Mouse (Mus musculus) stomach, embryonic 16.5 days (tissue): ENCODE results near the gene Dytn. TPM values are rescaled to one million over a fixed set of nuclear protein-coding genes. Genes with fewer than 3 reads are reported as not detected.

Source experiments
- ATAC-seq: fragments of 200-750 bp; cut with Nextera tagmentation; 2 replicates; pipeline ENCODE4 v1.8.0; 2017; ENCODE audit warnings: moderate number of reproducible peaks, moderate TSS enrichment; ENCODE audit not compliant: insufficient read depth, low FRiP score
- H3K27ac ChIP-seq: fragments of 300-500 bp; sonication (generic); 2 replicates; pipeline ENCODE4 v1.5.1; 2014; ENCODE audit warnings: low read length
- H3K27me3 ChIP-seq: fragments of 300-500 bp; sonication (generic); 2 replicates; pipeline ENCODE4 v1.6.1; 2014; ENCODE audit warnings: low read length, control low read depth, mixed read lengths; ENCODE audit not compliant: control insufficient read depth, insufficient read depth
- H3K36me3 ChIP-seq: fragments of 300-500 bp; sonication (generic); 2 replicates; pipeline ENCODE4 v1.6.1; 2014; ENCODE audit warnings: low read length; ENCODE audit not compliant: control insufficient read depth, insufficient read depth
- H3K4me1 ChIP-seq: fragments of 300-500 bp; sonication (generic); 2 replicates; pipeline ENCODE4 v1.6.1; 2014; ENCODE audit warnings: low read length, control low read depth, mixed read lengths; ENCODE audit not compliant: control insufficient read depth, insufficient read depth
- H3K4me2 ChIP-seq: fragments of 300-500 bp; sonication (generic); 2 replicates; pipeline ENCODE4 v1.6.1; 2014; ENCODE audit warnings: low read depth, low read length, mixed read lengths
- H3K4me3 ChIP-seq: fragments of 300-500 bp; sonication (generic); replicated peaks from 2 replicates; pipeline ENCODE4 v1.5.1; 2014; ENCODE audit warnings: mild to moderate bottlenecking, low read length
- H3K9ac ChIP-seq: fragments of 300-500 bp; sonication (generic); 2 replicates; pipeline ENCODE4 v1.6.1; 2014; ENCODE audit warnings: low read length
- H3K9me3 ChIP-seq: fragments of 300-500 bp; sonication (generic); replicated peaks from 2 replicates; pipeline ENCODE4 v1.6.1; 2016; ENCODE audit warnings: low read length, control low read depth; ENCODE audit not compliant: control insufficient read depth
- WGBS: fragments of 180-500 bp; shearing (Covaris S2); extraction: QIAGEN DNeasy Blood & Tissue Kit; methylation state at CpG from one replicate; pipeline ENCODE4 v1.1.7; 2014; 5-methylcytosine and 5-hydroxymethylcytosine counted together
- polyA plus RNA-seq: library from polyadenylated mRNA; unstranded; fragments of >200 nt; fragmentation: Nextera tagmentation; extraction: Ambion mirVana; gene quantifications from 2 replicates; pipeline ENCODE4 v1.2.1, GENCODE M21; 2015

Gene Dytn
- not detected in 2 replicates for polyA plus RNA-seq

GRCm38 (mm10) chr1:63686827-63687226, at the start of gene Dytn:
TSS of gene Dytn (minus strand) at chr1:63686927.
- H3K9me3 ChIP-seq = no peaks in the 10 kb centered on the region
- no peak within 1 kb of the TSS for H3K4me3 ChIP-seq
- no peak within 1 kb of the TSS for H3K4me2 ChIP-seq
- no peaks in the 10 kb centered on the region for H3K27me3 ChIP-seq
- ATAC-seq = no peak
- no peak within 1 kb of the TSS for H3K27ac ChIP-seq
- no peaks in the 10 kb centered on the region for H3K36me3 ChIP-seq
- H3K9ac ChIP-seq = no peak within 1 kb of the TSS
- no peaks in the 10 kb centered on the region for H3K4me1 ChIP-seq
- 80% methylated on average over 4 of the region's 4 CpGs for WGBS

- WGBS = under 1% methylated on average over 31 of the region's 31 CpGs
- Histone ChIP-seq H3K9me3 (no peaks in the 10 kb centered on the region), H3K4me1 (peaks cover 9% of the 10 kb centered on the region), H3K4me3 (peak within 1 kb of the TSS; percentile 83), H3K27ac (no peak within 1 kb of the TSS), H3K36me3 (no peaks in the 10 kb centered on the region), H3K9ac (peak within 1 kb of the TSS; percentile 80), H3K27me3 (no peaks in the 10 kb centered on the region), H3K4me2 (peak within 1 kb of the TSS; percentile 83)
- peak; percentile 96 for ATAC-seq
These were observed 43.6 kb upstream of the Dytn start, which contains the start of the genes Mdh1b and Fastkd2 for GRCm38 (mm10) chr1:63730240-63730771. TSS of gene Mdh1b (minus strand) at chr1:63730318. TSS of gene Fastkd2 (plus strand) at chr1:63730614.

GRCm38 (mm10) chr1:63729796-63730195, 43.1 kb upstream of the Dytn start:
- no peaks in the 10 kb centered on the region for H3K36me3 ChIP-seq
- WGBS = 41% methylated on average over 8 of the region's 8 CpGs
- H3K27me3 ChIP-seq = no peaks in the 10 kb centered on the region
- H3K4me3 ChIP-seq = peak overlapping the region; percentile 83
- no peak for ATAC-seq
- H3K9ac ChIP-seq = peak overlapping the region; percentile 80
- H3K4me1 ChIP-seq = peaks cover 9% of the 10 kb centered on the region
- H3K4me2 ChIP-seq = peak overlapping the region; percentile 83
- H3K27ac ChIP-seq = no peak overlapping the region
- H3K9me3 ChIP-seq = no peaks in the 10 kb centered on the region

GRCm38 (mm10) chr1:63720161-63720560, 33.4 kb upstream of the Dytn start:
- Histone ChIP-seq H3K4me2 (no peak overlapping the region), H3K27ac (no peak overlapping the region), H3K27me3 (no peaks in the 10 kb centered on the region), H3K9me3 (no peaks in the 10 kb centered on the region), H3K4me1 (no peaks in the 10 kb centered on the region), H3K4me3 (no peak overlapping the region), H3K9ac (no peak overlapping the region), H3K36me3 (no peaks in the 10 kb centered on the region)
- 75% methylated on average over 7 of the region's 7 CpGs for WGBS
- no peak for ATAC-seq

GRCm38 (mm10) chr1:63708876-63709275, 22.1 kb upstream of the Dytn start:
- WGBS = 63% methylated on average over 3 of the region's 3 CpGs

GRCm38 (mm10) chr1:63705733-63706132, 19.0 kb upstream of the Dytn start:
- Histone ChIP-seq H3K27me3 (no peaks in the 10 kb centered on the region), H3K9ac (no peak overlapping the region), H3K9me3 (no peaks in the 10 kb centered on the region), H3K4me3 (no peak overlapping the region), H3K4me2 (no peak overlapping the region), H3K36me3 (no peaks in the 10 kb centered on the region), H3K4me1 (no peaks in the 10 kb centered on the region), H3K27ac (no peak overlapping the region)
- 60% methylated on average over 5 of the region's 5 CpGs for WGBS
- no peak for ATAC-seq

More at GRCm38 (mm10) chr1:63708876-63709275, 22.1 kb upstream of the Dytn start:
- H3K4me2 ChIP-seq = no peak overlapping the region
- H3K4me3 ChIP-seq = no peak overlapping the region
- H3K4me1 ChIP-seq = no peaks in the 10 kb centered on the region
- H3K9me3 ChIP-seq = no peaks in the 10 kb centered on the region
- H3K9ac ChIP-seq = no peak overlapping the region
- no peaks in the 10 kb centered on the region for H3K36me3 ChIP-seq
- H3K27ac ChIP-seq = no peak overlapping the region
- no peak for ATAC-seq
- H3K27me3 ChIP-seq = no peaks in the 10 kb centered on the region

DNA sequence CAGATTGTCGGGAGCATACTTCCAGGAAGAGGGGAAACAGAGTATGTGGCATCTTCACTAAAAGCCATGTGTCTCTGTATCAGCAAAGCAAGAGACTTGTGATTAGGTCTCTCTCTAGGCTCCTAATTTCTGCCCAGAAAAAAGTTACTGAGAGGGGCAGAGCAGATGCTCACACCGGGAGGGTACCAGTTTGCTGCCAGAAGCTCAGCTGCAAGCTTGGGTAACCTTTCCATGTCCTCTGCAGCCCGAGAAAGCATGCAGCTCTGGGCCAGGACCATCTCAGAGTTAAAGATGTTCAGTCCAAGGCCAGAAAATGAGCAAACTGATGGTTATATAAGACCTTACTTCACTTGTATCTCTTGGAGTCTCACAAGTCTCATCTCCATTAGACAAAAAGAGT, 10.1 kb upstream of the Dytn start:
- no peak for ATAC-seq
- H3K4me2 ChIP-seq = no peak overlapping the region
- no peaks in the 10 kb centered on the region for H3K36me3 ChIP-seq
- no peaks in the 10 kb centered on the region for H3K9me3 ChIP-seq
- H3K9ac ChIP-seq = no peak overlapping the region
- no peaks in the 10 kb centered on the region for H3K27me3 ChIP-seq
- WGBS = 71% methylated on average over 3 of the region's 3 CpGs
- H3K4me3 ChIP-seq = no peak overlapping the region
- H3K27ac ChIP-seq = no peak overlapping the region
- H3K4me1 ChIP-seq = no peaks in the 10 kb centered on the region

DNA sequence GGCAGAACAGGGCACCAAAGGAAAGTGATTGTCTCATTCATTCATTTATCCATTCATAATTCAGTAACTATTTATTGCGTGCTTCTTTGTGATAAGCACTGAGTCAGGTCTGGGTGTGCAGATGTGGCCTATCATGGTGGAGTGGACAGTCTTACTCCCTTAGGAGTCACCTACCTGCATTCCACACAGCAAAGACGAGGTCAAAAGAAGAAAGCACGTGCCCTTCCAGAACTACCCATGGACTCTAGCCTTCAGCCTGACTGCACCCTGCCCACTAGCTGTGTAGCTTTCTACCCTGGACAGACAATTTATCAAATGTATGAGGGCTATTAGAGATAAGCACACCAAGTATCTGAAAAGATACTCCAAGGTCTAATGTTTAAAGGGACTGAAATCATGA, 10.8 kb downstream of the Dytn start:
- H3K9me3 ChIP-seq = no peaks in the 10 kb centered on the region
- no peak overlapping the region for H3K27ac ChIP-seq
- no peak overlapping the region for H3K4me3 ChIP-seq
- no peak for ATAC-seq
- WGBS = 76% methylated on average over 3 of the region's 3 CpGs
- H3K27me3 ChIP-seq = no peaks in the 10 kb centered on the region
- H3K4me1 ChIP-seq = no peaks in the 10 kb centered on the region
- H3K36me3 ChIP-seq = no peaks in the 10 kb centered on the region
- no peak overlapping the region for H3K4me2 ChIP-seq
- H3K9ac ChIP-seq = no peak overlapping the region

DNA sequence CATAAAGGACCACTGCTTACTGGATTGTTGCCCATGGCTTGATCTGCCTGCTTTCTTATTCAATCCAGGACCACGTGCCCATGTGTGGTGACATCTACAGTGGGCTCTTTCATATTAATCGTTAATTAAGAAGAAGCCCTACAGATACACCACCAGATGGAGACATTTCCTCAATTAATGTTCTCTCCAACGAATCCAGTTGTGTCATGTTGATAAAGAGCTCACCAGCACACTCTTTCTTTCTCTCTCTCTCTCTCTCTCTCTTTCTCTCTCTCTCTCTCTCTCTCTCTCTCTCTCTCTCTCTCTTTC, 17.9 kb downstream of the Dytn start:
- H3K4me2 ChIP-seq = 0 out of 2 replicates have a peak overlapping the region, but pooled peaks have one; percentile 9
- ATAC-seq = no peak
- H3K27ac ChIP-seq = no peak overlapping the region
- H3K36me3 ChIP-seq = no peaks in the 10 kb centered on the region
- H3K4me3 ChIP-seq = no peak overlapping the region
- WGBS = 7% methylated on average over 3 of the region's 3 CpGs
- H3K27me3 ChIP-seq = no peaks in the 10 kb centered on the region; the same call in 1 of the 2 replicates
- H3K9me3 ChIP-seq = no peaks in the 10 kb centered on the region
- no peak overlapping the region for H3K9ac ChIP-seq
- no peaks in the 10 kb centered on the region for H3K4me1 ChIP-seq
